Mouse (Mus musculus) liver, adult (tissue): ENCODE data around the gene Kdr.
A peak's percentile ranks its signal among the peaks of the same experiment; 100 is the strongest.

Source experiments
- GATA4 ChIP-seq: IDR thresholded peaks from 2 replicates; pipeline ENCODE4 v1.6.1; 2014; ENCODE audit warnings: mild to moderate bottlenecking, low read length; ENCODE audit not compliant: insufficient replicate concordance

The Kdr gene

DNA sequence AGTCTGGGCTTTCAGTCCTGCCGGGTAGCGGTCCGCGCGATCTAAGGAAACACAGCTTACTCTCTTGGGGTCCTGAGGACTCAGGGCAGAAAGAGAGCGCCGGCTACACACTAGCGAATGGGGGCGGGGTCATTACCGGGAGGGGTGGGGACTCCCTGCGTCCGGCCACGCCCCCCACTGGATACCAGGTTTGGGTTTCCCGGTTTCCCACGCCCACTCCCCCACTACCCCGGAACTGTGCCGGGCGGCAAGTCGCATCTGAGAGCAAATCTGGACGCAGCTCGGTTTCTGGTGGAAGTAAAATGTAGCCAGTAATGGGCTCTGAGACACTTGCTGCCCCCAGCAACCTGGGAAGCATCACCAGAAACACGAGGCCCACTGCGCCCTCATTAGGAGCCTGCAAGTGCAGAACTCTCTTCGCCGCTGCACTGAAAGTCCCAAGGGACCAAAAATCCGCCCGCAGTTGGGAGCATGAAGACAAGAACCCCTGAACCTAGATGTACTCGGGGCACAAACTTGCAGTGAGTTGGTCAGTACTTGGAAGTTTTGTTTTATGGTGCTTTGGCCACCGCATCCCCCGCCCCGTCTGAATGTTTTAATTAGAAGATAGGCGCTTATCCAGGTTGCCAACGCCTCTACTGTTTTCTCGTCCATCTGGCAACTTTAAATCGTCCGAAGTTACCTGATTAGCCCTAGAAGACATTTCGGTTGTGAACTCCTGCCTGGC is at the start of gene Kdr:
Gene Kdr, minus strand, starts transcription at position 85 of the 727 bp plus-strand sequence.
- TF ChIP-seq GATA4: peak; percentile 27; the same call in 1 of the 2 replicates

DNA sequence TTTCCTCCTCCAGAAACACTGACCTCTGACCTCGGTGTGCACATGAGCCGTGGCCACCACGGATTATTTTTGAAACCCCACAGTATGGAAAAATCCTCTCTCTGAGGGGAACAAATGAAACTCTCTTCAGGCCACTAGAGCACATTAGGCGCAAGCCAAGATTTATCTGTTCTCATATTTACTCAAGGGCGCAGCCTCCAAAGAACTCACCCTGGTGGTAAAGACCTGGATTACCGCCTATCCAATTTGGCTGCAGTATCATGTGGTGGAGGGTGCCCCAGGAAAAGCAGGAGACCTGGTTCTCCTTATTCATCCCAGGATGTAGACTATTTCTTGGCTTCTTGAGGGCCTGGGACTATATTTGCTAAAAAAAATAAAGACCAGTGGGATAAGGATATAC is 48.5 kb upstream of the Kdr start:
- no peak for TF ChIP-seq GATA4

DNA sequence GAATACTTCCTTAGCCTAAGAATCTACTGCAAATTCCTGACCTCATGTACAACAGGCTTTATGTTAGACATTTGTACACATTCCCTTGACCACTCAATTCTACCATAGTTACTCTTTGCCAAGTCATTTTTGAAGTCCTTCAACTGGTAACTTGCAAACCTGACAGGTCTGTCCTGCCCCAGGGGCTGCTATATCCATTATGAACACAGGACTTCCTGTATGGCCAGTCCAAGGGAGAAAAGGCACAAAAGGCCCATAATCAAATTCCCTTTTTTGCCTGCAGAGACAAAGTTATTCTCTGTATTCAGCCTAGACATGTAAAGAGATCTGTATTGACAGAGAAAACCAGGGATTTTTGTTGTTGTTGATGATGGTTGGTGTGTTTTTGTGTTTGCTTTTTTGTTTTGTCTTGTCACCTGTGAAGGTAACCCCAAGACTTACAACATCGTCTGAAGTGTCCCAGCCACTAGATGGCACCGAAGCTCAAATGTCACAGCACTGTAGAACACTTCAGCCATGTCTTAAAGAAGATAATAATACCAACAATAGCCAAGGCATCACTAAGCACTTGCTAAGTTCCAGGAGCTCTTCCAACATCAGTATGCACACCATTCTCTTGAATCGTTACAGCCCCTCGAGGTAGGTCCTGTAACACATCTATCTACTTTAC is 47.9 kb upstream of the Kdr start:
- TF ChIP-seq GATA4: no peak

GRCm38 (mm10) chr5:76023011-76023773 is 44.9 kb upstream of the Kdr start:
- no peak for TF ChIP-seq GATA4

DNA sequence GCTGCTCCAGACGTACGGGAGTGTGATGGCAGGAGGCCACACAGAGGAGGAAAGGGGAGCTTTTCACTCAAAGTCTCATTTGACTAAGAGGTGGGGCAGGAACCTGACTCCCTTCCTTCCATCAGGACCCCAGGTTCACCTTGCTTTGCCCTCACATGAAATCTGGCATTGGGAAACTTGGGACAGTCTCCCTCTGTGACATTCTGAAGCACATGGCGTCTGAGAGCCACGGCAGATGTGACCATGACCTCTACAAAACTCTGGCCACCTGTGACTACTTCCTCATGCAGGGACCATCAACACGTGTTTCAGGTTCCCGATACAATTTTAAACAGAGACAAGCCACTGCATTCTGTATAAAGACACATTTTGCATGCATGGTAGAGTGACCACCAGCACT is 44.2 kb upstream of the Kdr start:
- TF ChIP-seq GATA4: no peak

- no peak for TF ChIP-seq GATA4
These were observed 40.1 kb upstream of the Kdr start for GRCm38 (mm10) chr5:76018321-76018720.

GRCm38 (mm10) chr5:76016086-76016485 is 37.8 kb upstream of the Kdr start:
- TF ChIP-seq GATA4: no peak

- TF ChIP-seq GATA4: no peak; the same call in 1 of the 2 replicates
These were observed 35.7 kb upstream of the Kdr start for GRCm38 (mm10) chr5:76013881-76014431.

- no peak for TF ChIP-seq GATA4
These were observed 28.1 kb upstream of the Kdr start for GRCm38 (mm10) chr5:76006403-76006802.

GRCm38 (mm10) chr5:75990212-75990611 is 12.0 kb upstream of the Kdr start:
- TF ChIP-seq GATA4: no peak

GRCm38 (mm10) chr5:75987530-75987929 is 9.3 kb upstream of the Kdr start:
- no peak for TF ChIP-seq GATA4

GRCm38 (mm10) chr5:75980521-75981311 is 2.5 kb upstream of the Kdr start:
- no peak for TF ChIP-seq GATA4

DNA sequence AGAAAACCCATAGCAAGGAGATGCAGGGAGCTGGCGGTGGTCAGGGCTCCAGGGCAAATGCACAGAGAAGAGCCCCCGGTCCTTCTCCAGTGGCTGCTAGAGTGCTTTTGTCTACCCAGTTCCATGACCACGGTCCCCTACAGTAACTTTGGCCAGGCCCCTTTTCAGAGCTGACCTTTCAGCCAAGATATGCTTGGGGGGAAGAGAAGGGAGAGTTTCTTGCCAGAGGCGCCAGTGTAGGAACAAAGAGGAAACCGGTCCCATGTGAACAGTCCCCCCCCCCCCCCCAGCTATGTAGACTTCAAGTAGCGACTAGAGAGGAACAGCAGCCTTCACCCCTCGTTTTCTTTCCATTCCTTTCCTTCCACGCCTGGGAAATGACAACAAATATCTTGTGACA is 850 bp upstream of the Kdr start:
- TF ChIP-seq GATA4: no peak

DNA sequence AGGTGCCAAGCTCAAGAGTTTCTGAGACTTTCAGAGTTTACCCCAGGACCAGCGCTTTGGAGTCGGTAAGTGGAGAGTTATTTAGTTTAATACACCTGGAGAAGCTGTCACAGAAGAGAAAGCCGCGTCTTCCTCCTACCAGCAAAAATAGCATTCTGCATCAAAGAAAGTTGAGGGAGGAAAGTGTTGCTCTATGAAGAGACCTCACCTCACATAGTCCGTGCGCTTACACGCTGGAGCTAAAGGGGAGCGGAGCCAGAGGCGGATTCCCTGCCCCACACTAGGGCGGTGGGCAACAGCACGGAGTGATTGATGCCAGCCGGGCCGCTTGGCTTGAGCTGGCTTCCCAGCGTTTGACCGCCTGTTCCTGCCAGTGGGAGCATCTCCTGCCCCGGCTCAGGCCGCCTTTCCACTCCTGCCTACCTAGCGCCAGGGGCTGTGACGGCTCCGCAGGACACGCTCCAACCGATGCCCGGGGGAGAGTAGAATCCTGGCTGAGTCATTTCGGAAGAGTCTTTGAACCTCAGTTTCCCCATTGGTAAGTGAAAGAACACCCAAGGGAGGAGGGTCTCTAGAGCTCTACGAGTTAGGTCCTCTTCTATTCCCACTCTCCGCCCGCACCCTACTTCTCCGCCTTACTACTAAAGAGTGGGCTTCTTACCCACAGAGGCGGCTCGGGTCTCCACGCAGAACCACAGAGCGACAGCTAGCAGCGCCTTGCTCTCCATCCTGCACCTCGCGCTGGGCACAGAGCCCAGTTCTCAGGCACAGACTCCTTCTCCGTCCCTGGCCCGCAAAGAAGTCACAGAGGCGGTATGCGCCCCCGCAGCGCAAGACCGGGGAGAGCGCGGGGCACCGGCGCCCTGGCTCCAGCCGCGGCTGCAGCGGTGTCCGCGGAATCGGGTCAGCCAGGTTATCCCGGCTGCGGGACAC is 551 bp downstream of the Kdr start:
- TF ChIP-seq GATA4: no peak
